Mouse (Mus musculus) E14TG2a.4 (cell line): Measurements from ENCODE around the gene Trpm5.

ENCODE experiments used
- CTCF ChIP-seq: conservative IDR thresholded peaks from 2 replicates; pipeline ENCODE4 v1.5.1; 2014; ENCODE audit warnings: low read length
- POU5F1 ChIP-seq: IDR thresholded peaks from 2 replicates; pipeline ENCODE4 v1.6.1; 2014; ENCODE audit warnings: low read length, borderline replicate concordance

DNA sequence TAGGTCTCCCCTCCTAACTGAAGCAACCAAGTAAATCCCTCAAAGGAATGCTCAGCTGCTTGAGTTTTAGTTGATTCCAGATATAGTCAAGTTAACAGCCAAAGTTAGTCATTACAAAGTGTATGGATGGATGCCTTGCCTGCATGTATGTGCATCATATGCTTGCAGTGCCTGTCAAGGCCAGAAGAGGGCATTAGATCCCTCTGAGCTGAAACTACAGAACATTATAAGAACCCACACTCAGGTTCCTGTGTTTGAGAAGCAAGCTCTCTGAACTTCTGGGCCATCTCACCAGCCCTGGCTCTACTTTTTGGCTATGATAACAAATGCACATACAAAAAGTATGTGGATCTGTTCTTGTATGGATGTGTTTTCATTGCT lies 49.6 kb downstream of the Trpm5 start:
- peak; percentile 67 for TF ChIP-seq CTCF
- no peak for TF ChIP-seq POU5F1
